Mouse (Mus musculus) forebrain, postnatal 0 days (tissue): ENCODE data around the gene Fgf14. TPM values are rescaled to one million over a fixed set of nuclear protein-coding genes. Genes with fewer than 3 reads are reported as not detected.
A peak's percentile ranks its signal among the peaks of the same experiment; 100 is the strongest.
"Not testable (repeated sequence)": the region's sequence is repeated elsewhere in the genome, so short reads cannot be mapped to it uniquely, and the experiment has no call there.

Source experiments
- ATAC-seq: fragments of 200-750 bp; cut with Nextera tagmentation; 2 replicates; pipeline ENCODE4 v1.8.0; 2017; ENCODE audit warnings: mild to moderate bottlenecking, moderate library complexity
- DNase-seq: peaks from one replicate; pipeline ENCODE4 v3.0.0-alpha.2; 2015
- H3K27ac ChIP-seq: fragments of 300-500 bp; sonication (generic); 2 replicates; pipeline ENCODE4 v1.5.1; 2014; ENCODE audit warnings: low read depth, mild to moderate bottlenecking, antibody characterized with exemption, low read length, moderate library complexity, mixed read lengths
- H3K27me3 ChIP-seq: fragments of 300-500 bp; sonication (generic); 2 replicates; pipeline ENCODE4 v1.6.1; 2014; ENCODE audit warnings: mild to moderate bottlenecking, low read length, mixed read lengths; ENCODE audit not compliant: insufficient read depth
- H3K36me3 ChIP-seq: fragments of 300-500 bp; sonication (generic); 2 replicates; pipeline ENCODE4 v1.6.1; 2014; ENCODE audit warnings: mild to moderate bottlenecking, moderate library complexity; ENCODE audit not compliant: insufficient read depth
- H3K4me1 ChIP-seq: fragments of 300-500 bp; sonication (generic); 2 replicates; pipeline ENCODE4 v1.6.1; 2014; ENCODE audit warnings: antibody characterized with exemption; ENCODE audit not compliant: insufficient read depth
- H3K4me2 ChIP-seq: fragments of 300-500 bp; sonication (generic); 2 replicates; pipeline ENCODE4 v1.6.1; 2014; ENCODE audit warnings: low read depth, mild to moderate bottlenecking, moderate library complexity
- H3K4me3 ChIP-seq: fragments of 300-500 bp; sonication (generic); 2 replicates; pipeline ENCODE4 v1.5.1; 2014; ENCODE audit warnings: low read depth, low read length, mixed read lengths
- H3K9ac ChIP-seq: fragments of 300-500 bp; sonication (generic); 2 replicates; pipeline ENCODE4 v1.6.1; 2014; ENCODE audit warnings: mild to moderate bottlenecking
- H3K9me3 ChIP-seq: fragments of 300-500 bp; sonication (generic); 2 replicates; pipeline ENCODE4 v1.6.1; 2016; ENCODE audit warnings: low read length
- CTCF ChIP-seq: sonication (generic); IDR thresholded peaks from 2 replicates; pipeline ENCODE4 v1.5.1; 2016; ENCODE audit warnings: antibody characterized with exemption, control low read depth, low read depth
- WGBS: fragments of 180-500 bp; shearing (Covaris S2); extraction: QIAGEN DNeasy Blood & Tissue Kit; methylation state at CpG from one replicate; pipeline ENCODE4 v1.1.7; 2014; 5-methylcytosine and 5-hydroxymethylcytosine counted together
- polyA plus RNA-seq: library from polyadenylated mRNA; unstranded; fragments of >200 nt; fragmentation: Nextera tagmentation; extraction: Ambion mirVana; gene quantifications from 2 replicates; pipeline ENCODE4 v1.2.1, GENCODE M21; 2015
- total RNA-seq: library from RNA; depleted of rRNA; stranded (reverse); fragments of >200 nt; gene quantifications from 2 replicates; pipeline ENCODE4 v1.2.3, GENCODE M21; 2014

The Fgf14 gene
- total and polyA plus RNA-seq, 2 experiments from 2014 or later, result 32.4 to 46.8 TPM

DNA sequence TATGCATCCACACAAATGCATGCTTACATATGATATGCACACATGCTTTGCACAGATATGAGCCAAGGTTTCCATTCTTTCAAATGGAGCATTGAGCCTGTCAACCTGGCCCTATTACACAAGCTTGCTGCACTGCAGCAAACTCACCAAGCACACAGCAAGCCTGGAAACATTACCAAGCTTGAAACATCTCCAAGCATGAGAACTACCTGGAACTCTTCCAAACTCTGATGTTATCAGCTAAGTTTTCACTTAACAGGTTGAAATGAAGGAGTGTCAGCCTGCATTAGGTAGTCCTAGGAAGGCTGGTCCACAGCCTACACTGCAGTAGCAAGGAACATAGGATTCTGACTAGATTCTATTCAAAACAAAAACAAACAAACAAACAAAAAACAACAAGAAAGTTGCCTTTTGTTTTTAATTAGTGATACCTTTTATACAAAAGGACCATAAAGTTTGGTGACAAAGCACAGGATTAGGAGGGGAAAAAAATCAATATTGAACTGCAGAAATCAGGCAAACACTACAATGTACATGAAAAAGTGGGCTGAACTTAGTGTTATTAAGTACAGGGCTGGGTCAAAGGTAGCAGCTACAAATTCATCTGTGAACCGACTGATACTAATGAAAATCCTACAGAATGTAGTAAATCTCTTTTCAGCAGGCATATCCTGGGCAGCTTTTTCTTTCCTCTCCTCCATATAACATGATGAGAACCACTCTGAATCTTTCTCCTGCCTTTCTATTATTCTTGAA lies 101.6 kb downstream of the Fgf14 start:
- Histone ChIP-seq H3K4me2 (no peak overlapping the region), H3K36me3 (no peaks in the 10 kb centered on the region), H3K9ac (no peak overlapping the region), H3K9me3 (no peaks in the 10 kb centered on the region), H3K27me3 (no peaks in the 10 kb centered on the region), H3K27ac (no peak overlapping the region), H3K4me3 (no peak overlapping the region), H3K4me1 (no peaks in the 10 kb centered on the region)
- TF ChIP-seq CTCF, result no peak
- ATAC-seq, result no peak
- 74% methylated on average over 1 of the region's 1 CpGs for WGBS
- peak; percentile 25 for DNase-seq

DNA sequence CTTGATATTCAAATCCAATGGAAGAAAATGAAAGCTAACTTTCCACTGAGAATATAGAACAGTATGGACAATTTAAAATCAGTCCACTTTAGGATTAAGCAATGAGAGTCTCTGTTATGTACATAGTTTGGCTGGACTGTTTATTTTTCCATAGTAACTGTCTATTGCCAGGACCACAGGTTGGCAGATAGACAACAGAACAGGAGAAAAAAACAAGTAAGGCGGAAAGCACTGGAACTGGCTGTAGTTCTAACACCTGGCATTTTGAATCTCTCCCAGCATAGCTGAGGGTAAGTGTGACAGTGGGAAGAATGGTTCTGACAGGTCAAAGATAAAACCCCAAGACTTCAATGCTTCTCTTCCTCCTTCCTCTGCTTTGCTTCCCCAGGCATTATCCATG lies 110.5 kb downstream of the Fgf14 start:
- ATAC-seq, result no peak
- Histone ChIP-seq H3K27ac (no peak overlapping the region), H3K4me3 (no peak overlapping the region), H3K27me3 (no peaks in the 10 kb centered on the region), H3K4me1 (no peaks in the 10 kb centered on the region), H3K4me2 (no peak overlapping the region), H3K9me3 (no peaks in the 10 kb centered on the region), H3K9ac (no peak overlapping the region), H3K36me3 (no peaks in the 10 kb centered on the region)
- no peak for TF ChIP-seq CTCF
- 54% methylated on average over 1 of the region's 1 CpGs for WGBS
- DNase-seq, result no peak

DNA sequence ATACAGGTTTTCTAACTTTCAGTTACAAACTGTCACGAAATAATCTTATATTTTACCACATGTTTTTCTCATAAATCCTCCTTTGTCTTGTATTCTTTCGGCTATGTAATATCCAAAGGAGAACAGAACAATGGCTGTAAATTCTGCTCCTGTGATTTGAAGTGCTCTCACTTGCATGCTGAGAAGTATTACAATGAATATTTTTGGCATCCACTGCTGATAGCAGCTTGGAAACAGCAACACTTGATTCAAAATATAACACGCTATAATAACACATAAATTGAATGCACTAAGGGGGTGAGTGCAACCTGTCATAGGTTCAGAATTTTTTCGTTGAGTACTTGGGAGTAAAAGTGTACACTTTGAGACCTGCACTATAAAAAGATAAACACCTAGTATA lies 115.4 kb downstream of the Fgf14 start:
- 69% methylated on average over 4 of the region's 4 CpGs for WGBS
- Histone ChIP-seq H3K9me3 (no peaks in the 10 kb centered on the region), H3K9ac (no peak overlapping the region), H3K4me2 (no peak overlapping the region), H3K36me3 (no peaks in the 10 kb centered on the region), H3K4me3 (no peak overlapping the region), H3K27ac (no peak overlapping the region), H3K27me3 (no peaks in the 10 kb centered on the region), H3K4me1 (no peaks in the 10 kb centered on the region)
- ATAC-seq (no peak), DNase-seq (no peak)
- TF ChIP-seq CTCF, result no peak

DNA sequence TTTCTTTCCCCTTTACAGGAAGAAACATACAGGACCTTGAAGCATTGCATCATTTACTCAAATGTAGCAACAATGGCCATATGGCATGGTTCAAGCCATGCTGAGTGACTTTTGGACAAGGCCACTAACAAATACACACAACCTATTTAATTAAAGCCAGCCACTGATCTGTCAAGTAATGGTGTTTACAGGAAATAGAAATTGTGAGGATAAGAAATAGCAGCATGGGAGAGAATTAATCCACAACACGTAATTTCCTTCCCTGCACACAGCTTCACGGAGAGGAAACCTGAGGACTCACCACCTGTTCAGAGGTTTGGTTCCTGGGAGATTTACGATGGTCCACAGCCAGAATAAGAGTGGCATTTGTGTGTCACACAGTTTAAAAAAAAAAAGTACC lies 140.8 kb downstream of the Fgf14 start:
- H3K9me3 ChIP-seq, result no peaks in the 10 kb centered on the region
- no peak overlapping the region for H3K4me2 ChIP-seq
- H3K27ac ChIP-seq, result no peak overlapping the region
- ATAC-seq (no peak), DNase-seq (no peak)
- no peak overlapping the region for H3K9ac ChIP-seq
- no peak overlapping the region for H3K4me3 ChIP-seq
- H3K36me3 ChIP-seq, result no peaks in the 10 kb centered on the region
- no peaks in the 10 kb centered on the region for H3K4me1 ChIP-seq
- H3K27me3 ChIP-seq, result no peaks in the 10 kb centered on the region
- 79% methylated on average over 3 of the region's 3 CpGs for WGBS
- no peak for TF ChIP-seq CTCF

DNA sequence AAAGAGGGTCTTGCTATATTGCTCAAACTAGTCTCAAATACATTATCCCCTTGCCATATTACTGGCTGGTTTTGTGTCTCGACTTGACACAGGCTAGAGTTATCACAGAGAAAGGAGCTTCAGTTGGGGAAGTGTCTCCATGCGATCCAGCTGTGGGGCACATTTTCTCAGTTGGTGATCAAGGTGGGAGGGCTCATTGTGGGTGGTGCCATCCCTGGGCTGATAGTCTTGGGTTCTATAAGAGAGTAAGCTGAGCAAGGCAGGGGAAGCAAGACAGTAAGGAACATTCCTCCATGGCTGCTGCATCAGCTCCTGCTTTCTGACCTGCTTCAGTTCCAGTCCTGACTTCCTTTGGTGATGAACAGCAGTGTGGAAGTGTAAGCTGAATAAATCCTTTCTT lies 141.6 kb downstream of the Fgf14 start:
- H3K4me3 ChIP-seq, DNase-seq, H3K36me3 ChIP-seq, H3K4me1 ChIP-seq, H3K9ac ChIP-seq, H3K27me3 ChIP-seq, H3K9me3 ChIP-seq, H3K27ac ChIP-seq, ATAC-seq, H3K4me2 ChIP-seq: not testable (repeated sequence)
- WGBS, result 68% methylated on average over 2 of the region's 2 CpGs

DNA sequence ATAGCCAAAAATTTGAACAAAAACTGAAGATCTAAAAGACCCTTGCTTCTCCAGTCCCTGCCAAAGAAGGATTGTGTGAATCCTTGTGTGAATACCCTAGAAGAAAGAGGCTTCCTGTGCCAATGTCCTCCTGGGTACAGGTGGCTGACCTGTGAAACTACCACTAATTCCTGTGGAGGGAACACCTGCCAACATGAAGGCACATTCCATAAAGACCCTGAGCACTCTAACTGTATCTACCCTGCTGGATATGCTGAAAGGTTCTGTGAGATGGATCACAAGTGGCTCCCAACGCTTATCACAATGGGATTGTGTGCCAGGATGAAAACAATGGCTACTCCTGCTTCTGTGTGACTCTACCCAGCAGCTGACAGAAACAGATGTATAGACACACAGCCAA lies 144.9 kb downstream of the Fgf14 start:
- WGBS, result 76% methylated on average over 1 of the region's 1 CpGs
- H3K27ac ChIP-seq, result no peak overlapping the region
- no peaks in the 10 kb centered on the region for H3K36me3 ChIP-seq
- no peaks in the 10 kb centered on the region for H3K9me3 ChIP-seq
- H3K4me1 ChIP-seq, result no peaks in the 10 kb centered on the region
- TF ChIP-seq CTCF, result no peak
- no peak overlapping the region for H3K9ac ChIP-seq
- ATAC-seq, result no peak
- no peak for DNase-seq
- H3K4me2 ChIP-seq, result no peak overlapping the region
- H3K27me3 ChIP-seq, result no peaks in the 10 kb centered on the region
- no peak overlapping the region for H3K4me3 ChIP-seq

DNA sequence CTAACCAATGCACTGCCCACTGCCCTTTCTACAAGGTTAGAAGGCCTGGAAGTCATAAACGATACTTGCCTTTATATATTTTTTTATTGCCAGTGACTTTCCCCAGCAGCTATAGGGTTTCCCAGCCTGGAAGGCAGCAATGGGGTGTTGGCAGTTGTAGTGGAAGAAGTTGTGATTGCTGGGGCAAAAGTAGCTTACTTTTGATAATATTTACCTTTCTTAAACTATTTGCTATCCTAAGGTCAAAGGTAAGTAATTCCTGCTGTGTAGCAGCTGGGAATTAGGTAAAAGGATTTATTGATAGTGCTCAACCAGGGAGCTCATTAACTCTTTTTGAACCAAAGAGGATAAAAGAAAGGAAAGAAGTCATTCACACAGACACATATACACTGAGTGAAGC lies 164.9 kb downstream of the Fgf14 start:
- DNase-seq, result no peak
- Histone ChIP-seq H3K9ac (no peak overlapping the region), H3K36me3 (no peaks in the 10 kb centered on the region), H3K27ac (no peak overlapping the region), H3K4me2 (no peak overlapping the region), H3K4me1 (no peaks in the 10 kb centered on the region), H3K9me3 (no peaks in the 10 kb centered on the region), H3K27me3 (no peaks in the 10 kb centered on the region), H3K4me3 (no peak overlapping the region)
- WGBS, result 82% methylated on average over 1 of the region's 1 CpGs
- TF ChIP-seq CTCF, result no peak
- ATAC-seq, result no peak
